Mouse (Mus musculus) forebrain, embryonic 11.5 days (tissue): ENCODE measurements at regions not wholly inside any gene's neighbourhood (a gene's known extent, or its start where the extent isn't known, plus 50 kb on each side); places are given as distances from the start of the nearest gene placed in this dataset.

Experiments
- ATAC-seq: fragments of 200-750 bp; cut with Nextera tagmentation; replicated peaks from 2 replicates; pipeline ENCODE4 v1.8.0; 2017; ENCODE audit warnings: moderate TSS enrichment; ENCODE audit not compliant: low FRiP score
- DNase-seq: peaks from one replicate; pipeline ENCODE4 v3.0.0-alpha.2; 2017; ENCODE audit warnings: low spot score
- H3K27ac ChIP-seq: fragments of 300-500 bp; sonication (generic); 2 replicates; pipeline ENCODE4 v1.5.1; 2014; ENCODE audit warnings: low read depth, low read length
- H3K27me3 ChIP-seq: fragments of 300-500 bp; sonication (generic); 2 replicates; pipeline ENCODE4 v1.6.1; 2014; ENCODE audit warnings: mild to moderate bottlenecking, low read length, mixed read lengths; ENCODE audit not compliant: control insufficient read depth, insufficient read depth
- H3K36me3 ChIP-seq: fragments of 300-500 bp; sonication (generic); 2 replicates; pipeline ENCODE4 v1.6.1; 2014; ENCODE audit warnings: mild to moderate bottlenecking, low read length, moderate library complexity, mixed read lengths; ENCODE audit not compliant: control insufficient read depth, insufficient read depth
- H3K4me1 ChIP-seq: fragments of 300-500 bp; sonication (generic); replicated peaks from 2 replicates; pipeline ENCODE4 v1.6.1; 2014; ENCODE audit warnings: low read length, mixed read lengths; ENCODE audit not compliant: control insufficient read depth, insufficient read depth
- H3K4me2 ChIP-seq: fragments of 300-500 bp; sonication (generic); 2 replicates; pipeline ENCODE4 v1.6.1; 2014; ENCODE audit warnings: low read depth, mild to moderate bottlenecking, low read length, moderate library complexity, mixed read lengths; ENCODE audit not compliant: severe bottlenecking
- H3K4me3 ChIP-seq: fragments of 300-500 bp; sonication (generic); 2 replicates; pipeline ENCODE4 v1.5.1; 2014; ENCODE audit warnings: low read depth, low read length
- H3K9ac ChIP-seq: fragments of 300-500 bp; sonication (generic); 2 replicates; pipeline ENCODE4 v1.6.1; 2014; ENCODE audit warnings: low read length
- H3K9me3 ChIP-seq: fragments of 300-500 bp; sonication (generic); 2 replicates; pipeline ENCODE4 v1.6.1; 2016; ENCODE audit warnings: low read length, mixed read lengths; ENCODE audit not compliant: control insufficient read depth
- WGBS: fragments of 180-500 bp; shearing (Covaris S2); extraction: QIAGEN DNeasy Blood & Tissue Kit; methylation state at CpG from one replicate; pipeline ENCODE4 v1.1.7; 2014; 5-methylcytosine and 5-hydroxymethylcytosine counted together

DNA sequence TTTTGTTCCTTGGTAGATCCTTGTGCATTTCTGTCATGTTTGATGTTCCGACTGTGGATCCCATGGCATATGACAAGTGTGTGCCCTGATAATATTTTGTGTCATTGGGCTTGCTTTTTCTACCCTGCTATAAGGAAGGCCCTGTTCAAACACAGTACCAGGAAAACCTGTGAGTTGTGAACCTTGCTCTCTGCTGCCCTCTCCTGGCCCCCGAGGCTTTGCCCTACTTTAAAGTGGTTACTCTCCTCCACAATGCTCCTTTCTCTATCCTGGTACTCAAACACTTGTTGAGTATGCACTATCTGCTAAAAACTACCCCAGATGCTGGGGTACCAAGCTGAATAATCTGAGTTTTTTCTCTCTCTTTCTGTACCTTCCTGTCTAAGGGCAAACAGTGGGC is 62.1 kb upstream of the Mphosph6 start:
- no peaks in the 10 kb centered on the region for H3K9me3 ChIP-seq
- H3K36me3 ChIP-seq, result no peaks in the 10 kb centered on the region
- H3K4me1 ChIP-seq, result 0 out of 2 replicates have a peak, but pooled peaks cover 5% of the 10 kb centered on the region
- no peak overlapping the region for H3K4me2 ChIP-seq
- no peak overlapping the region for H3K9ac ChIP-seq
- WGBS, result 46% methylated on average over 2 of the region's 2 CpGs
- DNase-seq, result peak; percentile 80
- H3K4me3 ChIP-seq, result no peak overlapping the region
- no peak overlapping the region for H3K27ac ChIP-seq
- no peak for ATAC-seq
- no peaks in the 10 kb centered on the region for H3K27me3 ChIP-seq

DNA sequence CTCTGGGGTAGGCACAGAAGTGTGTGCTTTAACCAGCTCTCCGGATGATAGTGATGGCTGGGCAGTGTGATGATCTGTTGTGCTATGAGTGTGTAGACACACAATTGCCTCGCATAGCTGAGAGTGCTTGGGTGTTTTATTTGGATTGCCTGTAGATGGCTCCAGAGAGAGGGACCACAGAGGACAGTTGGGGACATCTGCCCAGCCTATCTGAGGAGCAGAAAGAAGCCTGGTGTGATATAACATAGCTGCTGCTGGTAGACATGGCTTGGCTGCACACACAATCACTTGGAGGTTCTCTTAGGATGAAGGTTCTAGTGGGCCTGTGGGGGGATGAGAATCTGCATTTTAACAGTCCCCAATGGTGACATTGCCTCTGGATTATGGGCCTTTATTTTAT is 60.6 kb upstream of the Mphosph6 start:
- no peaks in the 10 kb centered on the region for H3K36me3 ChIP-seq
- H3K4me1 ChIP-seq, result 0 out of 2 replicates have a peak, but pooled peaks cover 5% of the 10 kb centered on the region
- H3K27ac ChIP-seq, result no peak overlapping the region
- no peaks in the 10 kb centered on the region for H3K27me3 ChIP-seq
- no peak overlapping the region for H3K9ac ChIP-seq
- H3K4me2 ChIP-seq, result no peak overlapping the region
- no peaks in the 10 kb centered on the region for H3K9me3 ChIP-seq
- WGBS, result 74% methylated on average over 2 of the region's 2 CpGs
- no peak for DNase-seq
- no peak for ATAC-seq
- no peak overlapping the region for H3K4me3 ChIP-seq

DNA sequence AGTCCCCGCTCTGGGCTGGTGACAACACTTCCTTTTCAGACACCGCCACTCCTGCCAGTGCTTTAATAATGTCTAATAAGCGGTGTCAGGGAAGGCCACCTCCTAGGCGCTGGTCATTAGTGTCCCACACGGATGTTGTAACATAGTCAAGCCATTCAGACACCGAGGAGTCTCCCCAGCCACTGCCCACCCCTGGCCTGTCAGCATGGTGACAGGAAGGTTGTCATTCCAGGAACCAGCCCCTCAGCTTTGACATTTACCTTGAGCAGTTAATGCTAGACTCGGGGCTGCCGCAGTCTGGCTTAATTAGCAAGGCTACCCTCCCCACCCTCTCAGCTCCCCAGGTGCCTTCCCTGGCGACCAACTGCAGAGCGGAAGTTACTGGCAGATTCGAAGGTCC is 58.0 kb upstream of the Mphosph6 start:
- Histone ChIP-seq H3K4me2 (peak overlapping the region; percentile 19; the same call in 1 of the 2 replicates), H3K27me3 (no peaks in the 10 kb centered on the region), H3K27ac (no peak overlapping the region), H3K4me3 (no peak overlapping the region), H3K9me3 (no peaks in the 10 kb centered on the region), H3K9ac (no peak overlapping the region), H3K4me1 (no peaks in the 10 kb centered on the region), H3K36me3 (no peaks in the 10 kb centered on the region)
- WGBS, result 6% methylated on average over 11 of the region's 11 CpGs
- peak; percentile 53 for DNase-seq
- ATAC-seq, result no peak

DNA sequence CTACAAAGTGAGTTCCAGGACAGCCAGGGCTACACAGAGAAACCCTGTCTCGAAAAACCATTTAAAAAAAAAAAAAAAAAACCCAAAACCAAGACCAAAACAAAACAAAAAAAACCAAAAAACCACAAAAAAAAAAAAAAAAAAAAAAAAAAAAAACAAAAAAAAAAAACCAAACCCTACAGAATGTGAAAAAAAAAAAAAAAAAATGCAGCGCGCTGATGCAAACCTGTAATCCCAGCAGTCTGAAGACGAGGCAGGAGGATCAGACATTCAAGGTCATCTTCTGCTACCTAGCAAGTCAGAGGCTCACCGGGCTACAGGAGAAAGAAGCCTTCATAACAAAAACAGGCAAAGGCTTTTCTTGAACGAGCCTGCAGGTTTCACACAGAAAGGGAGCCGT is 57.4 kb upstream of the Mphosph6 start:
- H3K4me2 ChIP-seq, result no peak overlapping the region
- H3K27ac ChIP-seq, result no peak overlapping the region
- H3K9ac ChIP-seq, result no peak overlapping the region
- no peak for ATAC-seq
- 58% methylated on average over 7 of the region's 7 CpGs for WGBS
- no peaks in the 10 kb centered on the region for H3K36me3 ChIP-seq
- no peak for DNase-seq
- no peak overlapping the region for H3K4me3 ChIP-seq
- H3K4me1 ChIP-seq, result no peaks in the 10 kb centered on the region
- H3K9me3 ChIP-seq, result no peaks in the 10 kb centered on the region
- H3K27me3 ChIP-seq, result no peaks in the 10 kb centered on the region

DNA sequence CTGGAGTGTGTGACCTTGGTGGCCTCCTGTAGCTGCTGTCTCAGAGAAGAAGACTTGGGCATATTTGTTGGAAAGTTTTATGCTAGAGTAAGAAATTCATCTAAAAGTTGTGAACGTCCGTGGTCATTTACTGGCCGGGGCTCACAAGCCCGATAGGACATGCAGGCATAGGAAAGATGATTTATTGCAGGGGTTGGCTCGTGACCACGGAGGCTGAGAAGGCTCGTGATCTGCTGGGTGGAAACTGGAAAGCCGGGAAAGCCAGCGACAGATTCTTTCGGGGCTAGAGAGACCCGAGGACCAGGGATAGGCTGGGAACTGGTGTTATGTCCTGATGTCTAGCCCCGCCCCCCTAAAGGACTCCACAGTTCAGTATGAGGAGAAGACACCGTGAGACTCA is 54.4 kb upstream of the Mphosph6 start:
- no peak for ATAC-seq
- 91% methylated on average over 13 of the region's 13 CpGs for WGBS

DNA sequence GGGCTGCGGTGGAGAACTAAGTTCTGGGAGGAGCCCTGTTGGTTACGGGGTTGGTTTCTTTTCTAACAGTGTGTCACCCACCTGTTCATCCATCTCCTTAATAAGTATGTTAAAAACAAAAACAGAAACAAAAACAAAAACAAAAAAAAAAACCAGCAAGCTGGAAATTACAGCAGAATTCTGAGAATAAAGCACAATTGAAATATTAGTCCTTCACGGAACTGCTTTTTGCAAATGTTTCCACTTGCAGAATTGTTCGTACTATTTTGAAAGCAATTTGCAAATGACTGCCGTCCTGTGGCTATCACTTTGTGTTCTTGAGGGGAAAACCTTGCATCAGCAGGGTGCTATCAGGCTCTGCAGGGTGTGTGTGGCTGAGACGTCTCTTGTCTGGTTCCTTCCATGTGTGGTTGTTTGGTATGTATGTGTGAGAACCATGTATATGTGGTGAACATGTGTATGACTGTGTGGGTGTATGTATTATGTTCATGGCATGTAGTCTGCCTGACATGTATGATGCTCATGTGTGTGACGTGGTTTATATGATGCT is 53.3 kb upstream of the Mphosph6 start:
- 89% methylated on average over 7 of the region's 7 CpGs for WGBS

More for the DNA sequence above, 54.4 kb upstream of the Mphosph6 start:
- no peaks in the 10 kb centered on the region for H3K9me3 ChIP-seq
- no peaks in the 10 kb centered on the region for H3K4me1 ChIP-seq
- no peak overlapping the region for H3K4me2 ChIP-seq
- no peak overlapping the region for H3K4me3 ChIP-seq
- H3K36me3 ChIP-seq, result no peaks in the 10 kb centered on the region
- no peaks in the 10 kb centered on the region for H3K27me3 ChIP-seq
- DNase-seq, result no peak
- H3K9ac ChIP-seq, result no peak overlapping the region
- no peak overlapping the region for H3K27ac ChIP-seq

DNA sequence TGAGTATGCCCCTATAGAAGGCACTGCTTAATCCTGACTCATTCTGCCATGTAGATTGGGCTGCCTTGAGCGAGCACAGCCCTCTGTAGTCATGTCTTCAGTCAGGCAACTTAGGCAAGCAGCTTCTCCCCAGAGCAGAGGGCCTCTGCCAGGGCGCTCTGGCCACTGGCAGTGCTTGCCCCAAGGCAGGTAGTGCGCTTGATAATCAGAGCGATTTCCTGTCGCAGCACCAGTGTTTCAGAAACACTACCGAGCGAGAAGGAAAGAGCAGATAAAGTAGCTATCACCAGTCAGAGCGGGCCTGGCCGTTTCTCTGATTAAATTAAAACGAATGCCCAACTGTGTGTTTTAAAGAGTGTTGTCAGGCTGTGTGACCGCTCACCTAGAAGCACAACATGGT is 52.6 kb upstream of the Mphosph6 start:
- no peak overlapping the region for H3K4me2 ChIP-seq
- H3K27ac ChIP-seq, result no peak overlapping the region
- no peaks in the 10 kb centered on the region for H3K9me3 ChIP-seq
- no peaks in the 10 kb centered on the region for H3K27me3 ChIP-seq
- H3K36me3 ChIP-seq, result no peaks in the 10 kb centered on the region
- no peak for ATAC-seq
- no peaks in the 10 kb centered on the region for H3K4me1 ChIP-seq
- H3K4me3 ChIP-seq, result no peak overlapping the region
- no peak overlapping the region for H3K9ac ChIP-seq
- 88% methylated on average over 11 of the region's 11 CpGs for WGBS
- no peak for DNase-seq

More for the DNA sequence above, 53.3 kb upstream of the Mphosph6 start:
- ATAC-seq, result no peak
- Histone ChIP-seq H3K27ac (no peak overlapping the region), H3K4me1 (no peaks in the 10 kb centered on the region), H3K27me3 (no peaks in the 10 kb centered on the region), H3K9me3 (no peaks in the 10 kb centered on the region), H3K36me3 (no peaks in the 10 kb centered on the region), H3K4me3 (no peak overlapping the region), H3K9ac (no peak overlapping the region), H3K4me2 (no peak overlapping the region)
- no peak for DNase-seq

DNA sequence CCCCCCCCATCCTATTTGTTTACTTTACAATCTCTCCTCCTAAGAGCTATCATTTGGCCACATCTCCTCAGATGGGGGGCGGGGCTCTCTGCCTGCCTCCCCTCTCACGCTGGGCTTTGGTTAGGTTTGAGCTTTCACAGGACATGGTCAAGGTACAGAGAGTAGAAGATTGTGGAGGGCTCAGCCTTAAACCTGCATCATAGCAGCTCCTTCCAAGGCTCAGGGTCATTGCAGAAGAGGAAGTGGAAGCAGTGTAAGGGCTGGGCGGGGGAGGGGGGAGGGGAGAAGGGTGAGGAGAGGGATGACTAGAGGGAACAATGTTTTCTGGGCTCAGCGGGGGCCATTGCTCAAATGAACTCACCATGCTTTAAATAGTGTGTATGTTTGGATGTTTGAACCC is 51.7 kb upstream of the Mphosph6 start:
- Histone ChIP-seq H3K9ac (no peak overlapping the region), H3K27me3 (no peaks in the 10 kb centered on the region), H3K9me3 (no peaks in the 10 kb centered on the region), H3K4me2 (no peak overlapping the region), H3K4me3 (no peak overlapping the region), H3K27ac (no peak overlapping the region), H3K4me1 (no peaks in the 10 kb centered on the region), H3K36me3 (no peaks in the 10 kb centered on the region)
- ATAC-seq (no peak), DNase-seq (no peak)
- 65% methylated on average over 4 of the region's 4 CpGs for WGBS

DNA sequence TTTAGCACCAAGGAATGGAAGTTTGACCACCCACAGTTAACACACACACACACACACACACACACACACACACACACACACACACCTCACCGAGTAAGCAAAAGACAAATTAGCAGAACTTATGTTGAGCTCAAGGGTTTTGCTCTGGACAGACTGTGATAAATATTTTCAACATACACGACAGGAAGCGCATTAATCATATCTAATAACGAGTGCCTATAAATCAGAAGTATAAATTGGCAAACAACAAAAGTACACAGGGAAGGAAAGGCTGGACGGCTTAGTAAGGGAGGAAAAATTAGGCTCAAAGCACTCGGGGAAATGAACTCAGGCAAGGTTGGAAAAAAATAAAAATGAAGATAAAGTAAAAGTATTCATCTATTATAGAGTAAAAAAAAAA is 50.8 kb upstream of the Mphosph6 start:
- Histone ChIP-seq H3K27me3 (no peaks in the 10 kb centered on the region), H3K27ac (no peak overlapping the region), H3K9ac (no peak overlapping the region), H3K9me3 (no peaks in the 10 kb centered on the region), H3K36me3 (no peaks in the 10 kb centered on the region), H3K4me3 (no peak overlapping the region), H3K4me1 (no peaks in the 10 kb centered on the region), H3K4me2 (no peak overlapping the region)
- no peak for DNase-seq
- WGBS, result 87% methylated on average over 6 of the region's 6 CpGs
- no peak for ATAC-seq
